Mouse (Mus musculus): ENCODE measurements at regions not wholly inside any gene's neighbourhood (a gene's known extent, or its start where the extent isn't known, plus 50 kb on each side); places are given as distances from the start of the nearest gene placed in this dataset.

- TF ChIP-seq CTCF (IDR thresholded peaks at IDR 0.05; ENCODE audit: control insufficient read depth, insufficient read depth, insufficient replicate concordance, low read depth, low read length) (no peak), POLR2A (IDR thresholded peaks at IDR 0.05; ENCODE audit: control insufficient read depth, low read depth, low read length) (no peak)
These were observed 106.1 kb upstream of the Ptgfr start for GRCm38 (mm10) chr3:151943542-151943941.
